ENCODE assay signal across 9 mouse cellular contexts in genomic region chr16:50220734-50221501, GRCm38 (mm10).
DNase-seq lines count a peak whose midpoint lies in the region; TF ChIP-seq lines count a peak whose summit lies in the region.
"Had no signal": no experiment of that assay in that cellular context is flagged by ENCODE, and none has a peak within 500 bp of the region (broad histone marks: within the 10 kb centered on the region; RNA-seq: fewer than 3 reads in every experiment).

No protein-coding gene starts in this region.

- TF ChIP-seq CTCF in lung, adult 2 months (IDR thresholded peaks at IDR 0.05; ENCODE audit: insufficient read depth, low read length): no peak

- H3K4me1 ChIP-seq in lung, adult 2 months (ENCODE audit: control insufficient read depth, insufficient read depth, low read length): no peaks in the 10 kb centered on the region

- no peak for TF ChIP-seq POLR2A in lung, adult 2 months (IDR thresholded peaks at IDR 0.05; ENCODE audit: borderline replicate concordance, extremely low read depth, low read depth, low read length)

- peak; percentile 25 to 45 for DNase-seq in frontal cortex, postnatal 36 days (ENCODE audit: low spot score in 2 of 2)
- no peak for DNase-seq in frontal cortex, postnatal 25 days (ENCODE audit: low spot score in 2 of 2)
- peak; percentile 6 to 22 for DNase-seq in urinary bladder, postnatal 36 days (ENCODE audit: low spot score in 2 of 2)
- DNase-seq in urinary bladder, adult 18-20 months (ENCODE audit: low spot score in 2 of 2): no peak
- DNase-seq in lung, adult 2 months: peak; percentile 9
- DNase-seq in liver: no peak
- no peak for DNase-seq in cerebellum, adult 18-20 months
- no peak for DNase-seq in thymus, postnatal 0 days (ENCODE audit: low spot score)

- H3K4me3 ChIP-seq in lung, adult 2 months (replicated peaks; ENCODE audit: extremely low read depth, low read depth, low read length): no peak overlapping the region
- H3K4me3 ChIP-seq: erythroblast, embryonic 14.5 days had no signal

- 59% methylated on average over 8 of the region's 8 CpGs for WGBS in lung, adult 2 months

Comparison
In these comparisons a context has a peak if more than half of its experiments do, and no peak if none do; other contexts are left out.
1. DNase-seq: peak in frontal cortex, postnatal 36 days (2 of 2), urinary bladder, postnatal 36 days (2 of 2) and lung, adult 2 months (single experiment); none in frontal cortex, postnatal 25 days (0 of 2), urinary bladder, adult 18-20 months (0 of 2), liver (single experiment), cerebellum, adult 18-20 months (0 of 2) and thymus, postnatal 0 days (single experiment).